Mouse (Mus musculus): ENCODE results near the gene Tmem94.
"Not testable (repeated sequence)": the region's sequence is repeated elsewhere in the genome, so short reads cannot be mapped to it uniquely, and the experiment has no call there.

The Tmem94 gene

DNA sequence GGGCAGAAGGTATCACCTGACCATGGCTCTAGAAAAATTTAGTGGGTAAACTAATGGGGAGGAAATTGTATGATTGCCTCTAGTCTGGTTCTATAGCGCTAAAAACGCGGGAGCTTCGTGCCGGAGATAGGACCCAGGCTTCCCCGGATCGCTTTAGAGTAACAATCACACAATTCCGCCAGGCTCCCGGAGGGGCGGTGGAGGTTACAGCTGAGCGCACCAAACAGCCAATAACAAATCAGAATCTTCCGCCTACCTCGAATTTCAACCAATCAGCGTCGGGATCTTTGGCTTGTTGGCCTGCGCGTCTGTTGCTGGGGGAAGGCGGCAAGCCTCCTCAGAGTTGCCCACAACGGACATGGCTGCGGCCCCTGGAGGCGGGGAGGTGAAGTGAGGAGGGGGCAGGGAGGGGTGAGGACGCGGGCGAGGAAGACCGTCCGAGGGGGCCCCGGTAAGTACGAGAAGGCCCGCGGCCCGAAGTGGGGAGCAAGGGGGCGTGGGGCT lies at the start of gene Tmem94:
Gene Tmem94, plus strand, starts transcription at position 331 of the 504 bp plus-strand sequence.
- DNase-seq (ENCODE audit: low spot score), result peak; percentile 100

DNA sequence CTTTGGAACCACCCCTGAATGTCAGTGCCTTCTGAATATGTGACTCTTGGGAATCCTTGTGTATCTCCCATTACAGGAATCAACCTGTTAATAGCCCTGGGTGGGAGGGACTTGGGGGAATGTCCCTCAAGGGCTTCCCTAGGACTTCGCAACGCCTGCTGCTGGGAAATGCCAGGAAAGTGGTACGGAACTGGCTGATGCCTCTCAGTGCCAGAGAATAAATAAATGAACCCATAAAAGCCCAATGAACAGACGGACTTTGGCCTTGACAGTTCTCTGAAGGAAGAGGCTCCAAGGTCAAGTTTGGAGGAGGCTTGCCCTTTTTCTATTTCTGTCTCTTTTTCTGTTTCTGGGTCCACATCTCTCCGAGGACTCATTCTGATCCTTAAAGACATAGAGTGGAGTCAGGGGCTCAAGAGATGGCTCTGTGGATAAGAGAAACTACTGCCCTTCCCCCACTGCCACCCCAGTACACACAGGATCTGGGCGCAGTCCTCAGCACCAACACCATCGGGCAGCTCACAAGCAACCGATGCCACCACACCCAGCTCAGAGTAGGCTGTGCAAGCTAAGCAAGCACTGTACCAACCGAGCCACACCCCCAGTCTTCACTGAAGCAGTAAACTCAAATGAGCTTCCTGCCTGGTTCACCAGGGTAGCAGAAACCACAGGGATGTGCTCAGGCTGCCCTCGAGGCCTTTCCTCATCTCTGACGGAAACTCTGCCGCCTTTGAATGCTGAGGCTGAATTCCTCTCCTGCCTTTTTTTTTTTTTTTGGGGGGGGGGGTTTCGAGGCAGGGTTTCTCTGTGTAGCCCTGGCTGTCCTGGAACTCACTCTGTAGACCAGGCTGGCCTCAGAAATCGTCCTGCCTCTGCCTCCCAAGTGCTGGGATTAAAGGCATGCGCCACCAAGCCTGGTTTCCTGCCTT lies 48.6 kb upstream of the Tmem94 start:
- DNase-seq (ENCODE audit: low spot score), result no peak

GRCm38 (mm10) chr11:115717660-115718390 lies 47.4 kb upstream of the Tmem94 start:
- DNase-seq (ENCODE audit: low spot score), result peak; percentile 19

- DNase-seq (ENCODE audit: low spot score), result peak; percentile 88
Measured at GRCm38 (mm10) chr11:115722638-115723037, 42.6 kb upstream of the Tmem94 start.

GRCm38 (mm10) chr11:115723231-115723630 lies 42.0 kb upstream of the Tmem94 start:
- DNase-seq (ENCODE audit: low spot score), result no peak

DNA sequence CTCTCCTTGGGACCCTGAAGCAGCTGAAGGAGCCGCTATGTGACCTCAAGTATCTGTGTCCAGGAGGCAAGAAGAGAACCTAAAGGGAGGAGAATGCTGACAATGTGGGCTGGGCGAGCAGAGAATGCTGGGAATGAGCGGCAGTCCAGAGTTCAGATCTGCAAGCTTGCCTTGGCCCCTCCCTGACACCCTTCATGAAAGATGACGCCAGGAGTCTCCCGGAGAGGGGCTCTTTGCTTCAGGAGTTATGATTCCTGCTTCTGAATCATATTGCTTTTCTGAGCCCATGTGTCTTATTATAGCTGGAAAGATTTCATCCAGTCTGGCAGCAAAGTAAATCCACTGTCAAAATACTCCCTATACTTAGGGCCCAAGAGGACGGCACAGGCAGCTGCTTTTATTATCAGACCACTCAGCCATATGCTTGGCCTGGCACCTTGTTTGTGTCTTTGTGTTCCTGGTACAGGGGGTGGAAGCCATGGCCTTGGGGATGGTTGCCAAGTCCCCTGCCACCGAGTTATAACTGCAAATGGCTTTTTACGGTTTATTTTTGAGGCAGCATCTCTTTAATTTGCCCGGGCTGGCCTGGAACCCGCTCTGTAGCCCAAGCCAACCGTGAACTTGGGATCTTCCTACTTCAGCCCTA lies 31.1 kb upstream of the Tmem94 start:
- DNase-seq (ENCODE audit: low spot score), result no peak

GRCm38 (mm10) chr11:115737608-115738208 lies 27.5 kb upstream of the Tmem94 start:
- DNase-seq (ENCODE audit: low spot score), result no peak

- DNase-seq (ENCODE audit: low spot score), result no peak
Measured at GRCm38 (mm10) chr11:115738275-115738885, 26.9 kb upstream of the Tmem94 start.

- DNase-seq (ENCODE audit: low spot score), result no peak
Measured at GRCm38 (mm10) chr11:115741070-115741469, 24.2 kb upstream of the Tmem94 start.

DNA sequence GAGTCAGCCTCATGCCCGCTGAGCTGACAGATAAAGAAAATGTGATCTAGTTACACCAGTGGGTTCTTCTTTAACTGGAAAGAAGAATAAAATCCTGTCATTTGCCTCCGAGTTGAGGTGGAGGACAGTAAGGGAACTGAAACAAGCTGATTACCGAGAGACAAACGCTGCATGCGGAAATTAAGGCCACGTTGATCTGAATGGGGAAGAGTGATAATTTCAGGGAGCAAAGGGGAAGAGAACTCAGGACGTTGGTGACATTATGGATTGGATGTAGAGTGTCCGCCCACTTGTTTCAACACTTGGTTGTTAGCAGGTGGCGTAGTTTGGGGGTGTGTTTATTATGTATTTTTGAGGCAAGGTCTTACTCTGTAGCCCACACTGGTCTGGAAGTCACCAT lies 22.3 kb upstream of the Tmem94 start:
- DNase-seq (ENCODE audit: low spot score), result no peak

GRCm38 (mm10) chr11:115744385-115744784 lies 20.8 kb upstream of the Tmem94 start:
- no peak for DNase-seq (ENCODE audit: low spot score)

DNA sequence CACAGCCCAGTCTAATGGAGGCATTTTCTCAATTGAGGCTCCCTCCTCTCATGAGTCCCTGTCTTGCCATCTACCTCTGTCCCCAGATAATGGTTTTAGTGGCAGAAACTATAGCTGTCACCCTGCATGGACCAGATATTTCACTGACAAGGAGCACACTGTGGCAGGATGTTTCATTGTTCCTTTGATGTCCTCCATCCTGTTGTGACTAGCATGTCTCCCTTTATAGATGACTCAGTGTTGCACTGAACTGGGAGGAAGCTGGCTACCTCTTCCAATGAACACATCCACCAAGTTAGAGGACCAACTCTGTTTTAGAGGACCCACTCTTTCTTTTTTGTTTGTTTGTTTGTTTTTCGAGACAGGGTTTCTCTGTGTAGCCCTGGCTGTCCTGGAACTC lies 19.1 kb upstream of the Tmem94 start:
- DNase-seq (ENCODE audit: low spot score), result no peak

DNA sequence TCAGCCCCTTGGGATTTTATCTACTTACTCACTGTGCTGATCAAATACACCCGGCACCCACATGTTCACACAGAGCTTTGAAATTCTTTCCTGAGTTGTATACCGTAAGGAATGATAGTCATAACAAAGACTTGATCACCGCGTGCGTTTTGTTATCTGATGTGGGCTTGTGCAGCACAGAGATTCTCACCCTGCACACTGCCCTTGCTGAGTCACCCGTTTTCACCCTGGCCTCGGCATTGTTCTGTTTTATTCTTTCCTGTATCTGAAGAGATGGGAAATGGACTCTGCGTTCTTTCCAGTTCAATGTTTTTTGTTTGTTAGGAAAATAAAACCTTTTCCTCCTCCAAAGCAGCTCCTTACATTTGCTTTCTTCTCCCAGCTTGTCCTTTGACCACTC lies 18.5 kb upstream of the Tmem94 start:
- DNase-seq (ENCODE audit: low spot score), result no peak

DNA sequence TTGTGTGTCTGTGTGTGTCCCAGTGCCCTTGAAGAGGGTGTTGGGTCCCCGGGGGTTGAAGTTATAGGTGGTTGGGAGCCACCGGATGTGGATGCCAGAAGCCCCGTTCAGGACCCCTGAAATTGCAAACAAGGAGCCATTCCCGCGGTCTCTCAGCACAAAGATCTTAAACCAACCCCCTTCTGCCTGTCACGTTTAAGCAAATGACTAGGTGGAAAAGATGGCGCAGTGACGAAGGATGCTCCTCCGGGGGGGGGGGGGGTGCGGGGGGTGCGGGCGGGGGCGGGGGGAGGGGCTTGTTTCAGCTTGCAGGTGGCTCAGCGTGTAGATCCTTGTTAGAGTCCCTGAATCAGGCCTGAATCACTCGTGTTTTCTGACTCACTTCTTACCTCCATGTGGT lies 17.9 kb upstream of the Tmem94 start:
- peak; percentile 38 for DNase-seq (ENCODE audit: low spot score)

- no peak for DNase-seq (ENCODE audit: low spot score)
Measured at GRCm38 (mm10) chr11:115749834-115750233, 15.4 kb upstream of the Tmem94 start.

DNA sequence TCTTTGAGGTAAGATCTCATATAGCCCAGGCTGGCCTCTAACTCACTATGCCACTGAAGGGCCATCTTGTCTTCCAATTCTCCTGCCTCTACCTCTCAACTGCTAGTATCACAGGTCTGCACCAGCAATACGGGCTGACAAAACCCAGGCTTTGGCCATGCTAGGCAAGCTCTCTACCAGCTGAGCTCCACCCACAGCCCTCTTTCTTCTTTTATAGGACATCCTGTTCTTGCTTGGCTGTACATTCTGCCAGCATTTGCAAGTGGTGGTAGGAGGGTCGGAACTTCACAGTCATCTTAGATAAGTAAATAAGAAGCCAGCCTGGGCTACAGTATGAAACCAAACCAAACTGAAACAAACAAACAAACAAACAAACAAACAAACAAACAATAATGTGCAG lies 13.5 kb upstream of the Tmem94 start:
- DNase-seq (ENCODE audit: low spot score), result no peak

DNA sequence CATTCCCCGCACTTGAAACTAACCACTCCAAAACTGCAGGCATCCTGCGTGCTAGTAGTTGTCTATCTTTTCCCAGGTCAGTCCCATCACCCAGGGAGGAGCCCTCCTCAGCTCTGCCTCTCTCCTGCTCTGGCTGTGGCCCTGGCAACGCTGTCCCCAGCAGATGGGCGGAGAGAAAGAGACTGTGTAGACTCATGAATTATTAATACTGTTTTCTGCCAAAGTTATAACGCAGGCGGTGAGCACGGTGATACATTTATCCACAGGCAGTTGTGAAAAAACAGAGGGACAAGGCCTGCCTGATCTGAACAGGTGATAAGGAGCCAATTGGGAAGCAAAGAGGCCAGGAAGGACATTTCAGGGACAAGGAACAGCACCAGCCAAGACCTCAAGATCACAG lies 12.6 kb upstream of the Tmem94 start:
- DNase-seq (ENCODE audit: low spot score), result peak; percentile 41

GRCm38 (mm10) chr11:115753485-115753884 lies 11.7 kb upstream of the Tmem94 start:
- DNase-seq (ENCODE audit: low spot score), result no peak

- not testable (repeated sequence) for DNase-seq (ENCODE audit: low spot score)
Measured at GRCm38 (mm10) chr11:115762176-115762575, 3.1 kb upstream of the Tmem94 start.

DNA sequence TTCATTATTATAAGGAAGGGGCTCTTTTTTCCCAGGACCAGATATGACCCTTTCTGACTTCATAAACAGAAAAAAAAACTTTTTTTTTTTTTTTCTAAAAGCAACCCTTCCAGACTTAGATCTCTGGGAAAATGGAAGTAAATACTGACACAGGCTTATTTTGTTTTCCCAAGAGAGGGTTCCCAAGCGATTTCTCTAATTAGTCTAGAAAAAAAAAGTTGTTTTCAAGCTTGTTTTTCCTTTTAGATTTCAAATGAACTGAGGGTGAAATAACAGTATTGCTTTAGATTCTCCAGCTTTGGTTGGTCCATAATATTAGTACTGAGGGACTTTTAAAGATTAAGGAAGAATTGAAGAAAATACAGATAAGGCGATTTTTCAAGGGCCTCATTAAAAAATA lies 535 bp upstream of the Tmem94 start:
- no peak for DNase-seq (ENCODE audit: low spot score)

- peak; percentile 53 for DNase-seq (ENCODE audit: low spot score)
Measured at GRCm38 (mm10) chr11:115765607-115766141, 441 bp downstream of the Tmem94 start.
